Mouse (Mus musculus): ENCODE measurements around the gene Ptprk. TPM values are rescaled to one million over a fixed set of nuclear protein-coding genes. Genes with fewer than 3 reads are reported as not detected.

Gene Ptprk
- polyA plus RNA-seq, 2 experiments: 21.4 to 25.2 TPM

DNA sequence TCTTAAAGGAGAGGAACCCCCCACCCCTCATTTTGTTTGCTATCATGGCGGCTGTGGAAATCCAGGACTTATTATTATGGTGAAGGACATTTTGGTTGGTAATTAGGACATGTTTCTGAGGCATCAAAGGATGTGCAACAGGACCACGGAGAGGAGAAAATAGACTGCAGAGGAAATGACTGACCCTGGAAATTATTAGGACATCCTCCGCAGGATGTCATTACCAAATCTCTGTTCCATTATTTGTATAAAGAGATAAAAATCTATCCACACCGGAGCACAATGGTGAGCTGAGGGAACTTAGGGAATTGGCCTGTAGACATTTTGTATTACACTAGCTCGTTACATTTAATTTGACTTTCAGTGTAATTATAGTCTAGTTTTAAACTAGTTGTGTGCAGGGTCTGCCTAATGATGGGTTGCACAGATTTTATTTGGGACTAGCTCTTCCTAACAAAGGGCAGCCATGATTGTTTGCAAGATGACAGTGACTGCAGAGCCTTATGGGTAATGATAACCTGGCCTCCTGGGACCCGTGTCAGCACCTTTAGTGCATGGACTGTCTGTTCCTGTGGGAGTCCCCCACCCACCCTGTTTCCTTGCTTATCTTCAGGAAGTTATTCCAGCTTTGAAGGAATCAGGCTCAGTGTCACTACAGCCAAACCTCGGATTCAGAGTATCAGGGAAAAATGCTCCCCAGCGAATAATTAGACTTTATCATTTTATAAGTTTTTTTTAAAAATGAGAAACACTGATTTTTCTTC lies 38.4 kb downstream of the Ptprk start:
- ATAC-seq (ENCODE audit: low FRiP score, low read depth): no peak
- TF ChIP-seq POLR2A (IDR thresholded peaks at IDR 0.05; ENCODE audit: borderline replicate concordance, extremely low read depth, insufficient read depth, insufficient read length): no peak

DNA sequence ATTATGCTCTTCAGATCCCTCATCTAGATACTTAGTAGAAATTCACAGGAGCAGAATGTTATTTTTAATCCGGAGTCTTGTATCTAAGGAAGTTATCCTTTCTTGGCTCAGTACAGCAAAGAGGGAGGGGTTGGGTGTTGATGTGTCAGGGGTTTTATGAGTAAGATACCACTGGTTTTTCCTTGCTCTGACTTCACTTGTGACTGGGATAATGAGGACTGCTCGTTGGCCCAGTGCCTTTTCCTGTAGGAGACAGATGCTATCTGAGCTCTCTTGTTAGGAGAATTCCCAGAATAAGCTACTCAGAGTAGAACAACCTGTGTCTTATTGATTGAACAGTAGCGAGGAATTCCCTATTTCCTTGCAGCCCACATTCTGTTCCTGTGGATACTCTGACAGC lies 39.3 kb downstream of the Ptprk start:
- Histone ChIP-seq H3K9ac (ENCODE audit: low read depth, low read length, severe bottlenecking) (no peak overlapping the region), H3K4me2 (replicated peaks; ENCODE audit: low read depth, low read length, severe bottlenecking) (no peak overlapping the region), H3K4me1 (ENCODE audit: control insufficient read depth, insufficient read depth, low read length) (0 out of 2 replicates have a peak, but pooled peaks cover 5% of the 10 kb centered on the region), H3K9me3 (ENCODE audit: control insufficient read depth, low read length) (no peaks in the 10 kb centered on the region), H3K4me3 (replicated peaks; ENCODE audit: low read length) (no peak overlapping the region), H3K36me3 (ENCODE audit: control insufficient read depth, insufficient read depth, low read length) (no peaks in the 10 kb centered on the region), H3K27me3 (ENCODE audit: control insufficient read depth, insufficient read depth, low read length) (no peaks in the 10 kb centered on the region), H3K27ac (replicated peaks; ENCODE audit: low read depth, low read length) (no peak overlapping the region)
- WGBS: 45% methylated on average over 3 of the region's 3 CpGs
- no peak for TF ChIP-seq POLR2A (IDR thresholded peaks at IDR 0.05; ENCODE audit: borderline replicate concordance, extremely low read depth, insufficient read depth, insufficient read length)
- no peak for DNase-seq (ENCODE audit: low spot score)
- ATAC-seq (ENCODE audit: low FRiP score, low read depth): no peak; the same call in 1 of the 2 replicates

More for the DNA sequence above, 38.4 kb downstream of the Ptprk start:
- H3K4me3 ChIP-seq (replicated peaks; ENCODE audit: low read length): no peak overlapping the region
- WGBS: 62% methylated on average over 8 of the region's 8 CpGs
- no peak for DNase-seq (ENCODE audit: low spot score)
- H3K4me2 ChIP-seq (replicated peaks; ENCODE audit: low read depth, low read length, severe bottlenecking): no peak overlapping the region
- H3K9ac ChIP-seq (ENCODE audit: low read depth, low read length, severe bottlenecking): no peak overlapping the region
- no peak overlapping the region for H3K27ac ChIP-seq (replicated peaks; ENCODE audit: low read depth, low read length)
- no peaks in the 10 kb centered on the region for H3K27me3 ChIP-seq (ENCODE audit: control insufficient read depth, insufficient read depth, low read length)
- 0 out of 2 replicates have a peak, but pooled peaks cover 5% of the 10 kb centered on the region for H3K4me1 ChIP-seq (ENCODE audit: control insufficient read depth, insufficient read depth, low read length)
- H3K9me3 ChIP-seq (ENCODE audit: control insufficient read depth, low read length): no peaks in the 10 kb centered on the region
- no peaks in the 10 kb centered on the region for H3K36me3 ChIP-seq (ENCODE audit: control insufficient read depth, insufficient read depth, low read length)

DNA sequence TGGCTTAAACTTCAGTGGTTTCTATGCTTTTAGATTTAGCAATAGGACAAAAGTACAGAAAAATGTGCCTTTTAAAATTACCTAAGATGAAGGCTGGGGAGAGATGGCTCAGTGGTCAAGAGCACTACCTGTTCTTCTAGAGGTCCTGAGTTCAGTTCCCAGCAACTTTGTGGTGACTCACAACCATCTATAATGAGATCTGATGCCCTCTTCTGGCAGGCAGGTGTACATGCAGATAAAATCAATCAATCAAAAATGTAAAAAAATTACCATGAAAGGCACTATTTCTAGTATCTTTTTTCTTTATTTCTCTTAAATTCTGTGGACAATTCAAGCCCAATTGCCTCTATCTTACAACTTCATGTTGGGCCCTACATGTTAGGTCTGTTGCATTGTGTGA lies 42.4 kb downstream of the Ptprk start:
- no peak overlapping the region for H3K9ac ChIP-seq (ENCODE audit: low read depth, low read length, severe bottlenecking)
- H3K27me3 ChIP-seq (ENCODE audit: control insufficient read depth, insufficient read depth, low read length): no peaks in the 10 kb centered on the region
- H3K4me1 ChIP-seq (ENCODE audit: control insufficient read depth, insufficient read depth, low read length): 0 out of 2 replicates have a peak, but pooled peaks cover 5% of the 10 kb centered on the region
- H3K36me3 ChIP-seq (ENCODE audit: control insufficient read depth, insufficient read depth, low read length): no peaks in the 10 kb centered on the region
- ATAC-seq (ENCODE audit: low FRiP score, low read depth): no peak
- no peak for TF ChIP-seq POLR2A (IDR thresholded peaks at IDR 0.05; ENCODE audit: borderline replicate concordance, extremely low read depth, insufficient read depth, insufficient read length)
- H3K27ac ChIP-seq (replicated peaks; ENCODE audit: low read depth, low read length): no peak overlapping the region
- no peak overlapping the region for H3K4me2 ChIP-seq (replicated peaks; ENCODE audit: low read depth, low read length, severe bottlenecking)
- no peak overlapping the region for H3K4me3 ChIP-seq (replicated peaks; ENCODE audit: low read length)
- no peaks in the 10 kb centered on the region for H3K9me3 ChIP-seq (ENCODE audit: control insufficient read depth, low read length)
- no peak for DNase-seq (ENCODE audit: low spot score)

DNA sequence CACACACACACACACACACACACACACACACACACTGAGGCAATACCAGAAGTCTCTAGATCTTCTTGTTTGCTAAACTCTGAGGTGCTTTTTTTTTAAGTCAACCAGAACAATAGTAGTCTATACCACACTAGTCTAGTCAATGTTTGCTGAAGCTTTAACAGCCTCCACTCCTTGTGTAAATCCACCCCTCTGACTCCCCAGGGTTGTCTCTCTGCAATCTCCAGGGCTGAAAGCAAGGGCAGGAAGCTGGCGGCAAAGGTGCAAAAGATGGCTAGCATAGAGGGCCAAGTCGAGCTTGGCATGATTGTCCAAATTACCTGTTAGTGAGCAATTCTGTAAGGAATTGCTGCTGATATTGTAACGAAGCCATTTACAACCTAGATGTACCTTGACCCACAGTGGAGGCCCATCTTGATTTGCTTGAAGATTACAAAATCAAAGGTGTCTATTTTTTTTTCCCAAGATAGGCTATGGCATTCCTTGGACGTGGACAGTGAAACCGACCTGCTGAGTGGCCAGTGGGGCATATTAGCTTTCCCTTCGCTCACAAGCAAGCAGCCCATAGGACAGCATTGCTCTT lies 44.3 kb downstream of the Ptprk start:
- WGBS: 91% methylated on average over 6 of the region's 6 CpGs
- no peak for TF ChIP-seq POLR2A (IDR thresholded peaks at IDR 0.05; ENCODE audit: borderline replicate concordance, extremely low read depth, insufficient read depth, insufficient read length)
- Histone ChIP-seq H3K36me3 (ENCODE audit: control insufficient read depth, insufficient read depth, low read length) (no peaks in the 10 kb centered on the region), H3K27ac (replicated peaks; ENCODE audit: low read depth, low read length) (no peak overlapping the region), H3K4me2 (replicated peaks; ENCODE audit: low read depth, low read length, severe bottlenecking) (no peak overlapping the region), H3K4me3 (replicated peaks; ENCODE audit: low read length) (no peak overlapping the region), H3K9ac (ENCODE audit: low read depth, low read length, severe bottlenecking) (no peak overlapping the region), H3K27me3 (ENCODE audit: control insufficient read depth, insufficient read depth, low read length) (no peaks in the 10 kb centered on the region), H3K9me3 (ENCODE audit: control insufficient read depth, low read length) (no peaks in the 10 kb centered on the region), H3K4me1 (ENCODE audit: control insufficient read depth, insufficient read depth, low read length) (0 out of 2 replicates have a peak, but pooled peaks cover 3% of the 10 kb centered on the region)
- ATAC-seq (ENCODE audit: low FRiP score, low read depth): no peak
- no peak for DNase-seq (ENCODE audit: low spot score)

DNA sequence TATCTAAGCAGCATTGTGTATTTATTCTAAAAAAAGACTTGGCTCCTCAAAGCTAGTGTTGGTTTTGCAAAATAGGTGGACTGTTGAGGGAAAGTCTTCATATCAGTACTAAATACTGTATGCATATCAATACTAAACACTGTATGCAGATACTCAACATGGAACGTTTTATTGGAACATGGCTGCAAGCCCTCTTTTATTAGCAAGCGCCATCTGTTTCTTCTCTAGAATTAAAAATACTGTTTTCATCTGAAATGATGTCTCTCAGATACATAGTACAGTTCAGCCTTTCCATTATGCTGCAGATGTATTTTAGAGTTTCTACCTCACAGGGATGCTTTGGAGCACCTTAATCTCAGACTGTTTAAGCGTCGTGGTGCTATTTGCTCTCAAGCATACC lies 49.3 kb downstream of the Ptprk start:
- TF ChIP-seq POLR2A (IDR thresholded peaks at IDR 0.05; ENCODE audit: borderline replicate concordance, extremely low read depth, insufficient read depth, insufficient read length): no peak
- ATAC-seq (ENCODE audit: low FRiP score, low read depth) (no peak), DNase-seq (ENCODE audit: low spot score) (no peak)
- Histone ChIP-seq H3K36me3 (ENCODE audit: control insufficient read depth, insufficient read depth, low read length) (no peaks in the 10 kb centered on the region), H3K9me3 (ENCODE audit: control insufficient read depth, low read length) (no peaks in the 10 kb centered on the region), H3K9ac (ENCODE audit: low read depth, low read length, severe bottlenecking) (no peak overlapping the region), H3K4me3 (replicated peaks; ENCODE audit: low read length) (no peak overlapping the region), H3K4me1 (ENCODE audit: control insufficient read depth, insufficient read depth, low read length) (peaks cover 7% of the 10 kb centered on the region), H3K27ac (replicated peaks; ENCODE audit: low read depth, low read length) (no peak overlapping the region), H3K27me3 (ENCODE audit: control insufficient read depth, insufficient read depth, low read length) (no peaks in the 10 kb centered on the region), H3K4me2 (replicated peaks; ENCODE audit: low read depth, low read length, severe bottlenecking) (no peak overlapping the region)
- 85% methylated on average over 4 of the region's 4 CpGs for WGBS
